Mouse (Mus musculus): ENCODE data around the gene Swsap1. TPM values are rescaled to one million over a fixed set of nuclear protein-coding genes. Genes with fewer than 3 reads are reported as not detected.

The Swsap1 gene
- polyA plus RNA-seq, 1 experiment = 5.7 TPM

DNA sequence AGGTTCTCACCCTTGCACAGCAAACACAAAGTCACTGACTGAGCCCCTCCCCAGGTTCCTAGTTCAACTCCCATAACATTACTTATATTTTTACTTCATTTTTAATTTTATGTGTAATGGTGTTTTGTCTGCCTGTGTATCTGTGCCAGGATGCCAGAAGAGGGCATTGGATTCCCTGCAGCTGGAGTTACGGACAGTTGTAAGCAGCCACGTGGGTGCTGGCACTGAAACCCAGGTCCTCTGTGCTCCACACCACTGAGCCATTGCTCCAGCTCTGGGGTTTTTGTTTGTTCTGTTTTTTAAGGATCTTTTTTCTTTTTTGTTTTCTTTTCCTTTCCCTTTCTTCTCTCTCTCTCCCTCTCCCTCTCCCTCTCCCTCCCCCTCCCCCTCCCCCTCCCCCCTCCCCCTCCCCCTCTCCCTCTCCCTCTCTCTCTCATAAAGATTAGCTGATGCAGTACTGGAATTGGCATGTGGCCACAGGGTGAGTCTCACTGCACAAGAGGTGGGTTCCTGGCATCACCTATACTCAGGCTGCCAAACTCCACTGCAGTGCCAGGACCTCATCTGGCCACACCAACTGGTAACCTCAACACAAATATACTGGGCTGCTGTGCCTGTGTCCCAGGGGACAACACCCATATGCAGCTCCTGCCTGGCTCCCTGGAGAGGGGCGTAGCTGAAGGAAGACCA is 40.8 kb downstream of the Swsap1 start:
- TF ChIP-seq CTCF (IDR thresholded peaks at IDR 0.05; ENCODE audit: control insufficient read depth, insufficient read depth, low read length) (no peak), POLR2A (IDR thresholded peaks at IDR 0.05; ENCODE audit: borderline replicate concordance, control insufficient read depth, low read depth, low read length) (no peak)
- WGBS = 77% methylated on average over 3 of the region's 3 CpGs

DNA sequence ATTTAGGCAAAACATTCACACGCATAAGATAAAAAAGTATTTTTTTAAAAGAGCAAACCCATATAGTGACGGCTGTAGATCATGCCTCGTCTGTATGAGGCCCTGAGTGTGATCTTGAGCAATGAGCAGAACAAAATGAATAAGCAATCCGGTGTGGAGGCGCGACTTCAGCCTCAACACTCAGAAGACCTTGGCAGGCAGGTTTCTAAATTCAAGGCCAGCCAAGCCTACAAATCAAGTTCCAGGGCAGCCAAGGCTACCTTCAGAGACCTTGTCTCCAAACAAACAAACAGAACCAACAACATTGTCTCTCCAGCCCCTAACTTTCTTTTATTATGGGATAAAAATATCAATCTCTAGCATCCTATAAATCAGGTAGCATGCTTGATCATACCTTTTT is 44.7 kb downstream of the Swsap1 start:
- peaks cover 3% of the 10 kb centered on the region for H3K4me1 ChIP-seq (ENCODE audit: control insufficient read depth, insufficient read depth, low read length)
- WGBS = 85% methylated on average over 6 of the region's 6 CpGs
- H3K27ac ChIP-seq (ENCODE audit: control insufficient read depth, insufficient read depth, low read depth, low read length, poor library complexity) = no peak overlapping the region
- TF ChIP-seq CTCF (IDR thresholded peaks at IDR 0.05; ENCODE audit: control insufficient read depth, insufficient read depth, low read length) = no peak
- TF ChIP-seq POLR2A (IDR thresholded peaks at IDR 0.05; ENCODE audit: borderline replicate concordance, control insufficient read depth, low read depth, low read length) = no peak
- H3K4me3 ChIP-seq (replicated peaks; ENCODE audit: control insufficient read depth, low read depth, low read length) = no peak overlapping the region

More for the DNA sequence above, 40.8 kb downstream of the Swsap1 start:
- Histone ChIP-seq H3K4me3 (replicated peaks; ENCODE audit: control insufficient read depth, low read depth, low read length) (no peak overlapping the region), H3K27ac (ENCODE audit: control insufficient read depth, insufficient read depth, low read depth, low read length, poor library complexity) (no peak overlapping the region), H3K4me1 (ENCODE audit: control insufficient read depth, insufficient read depth, low read length) (no peaks in the 10 kb centered on the region)

DNA sequence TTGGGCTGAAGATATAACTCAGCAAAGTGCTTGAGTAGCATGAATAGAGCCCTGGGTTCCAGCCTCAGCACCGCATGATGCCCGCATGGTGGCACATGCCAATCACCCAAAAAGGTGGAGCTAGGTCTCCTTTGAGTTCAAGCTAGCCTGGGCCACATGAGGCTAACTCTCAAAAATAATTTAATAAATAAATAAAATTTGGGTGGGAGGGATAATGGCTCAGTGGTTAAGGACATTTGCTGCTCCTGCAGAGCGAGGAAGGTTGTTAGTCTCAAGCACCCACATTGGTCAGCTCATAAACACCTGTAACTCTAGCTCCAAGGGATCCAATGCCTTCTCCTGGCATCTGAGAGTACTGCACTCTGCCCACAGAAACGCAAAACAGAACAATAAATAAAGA is 46.1 kb downstream of the Swsap1 start:
- 89% methylated on average over 4 of the region's 4 CpGs for WGBS
- Histone ChIP-seq H3K4me3 (replicated peaks; ENCODE audit: control insufficient read depth, low read depth, low read length) (no peak overlapping the region), H3K27ac (ENCODE audit: control insufficient read depth, insufficient read depth, low read depth, low read length, poor library complexity) (no peak overlapping the region), H3K4me1 (ENCODE audit: control insufficient read depth, insufficient read depth, low read length) (peaks cover 3% of the 10 kb centered on the region)
- TF ChIP-seq POLR2A (IDR thresholded peaks at IDR 0.05; ENCODE audit: borderline replicate concordance, control insufficient read depth, low read depth, low read length) (no peak), CTCF (IDR thresholded peaks at IDR 0.05; ENCODE audit: control insufficient read depth, insufficient read depth, low read length) (no peak)

DNA sequence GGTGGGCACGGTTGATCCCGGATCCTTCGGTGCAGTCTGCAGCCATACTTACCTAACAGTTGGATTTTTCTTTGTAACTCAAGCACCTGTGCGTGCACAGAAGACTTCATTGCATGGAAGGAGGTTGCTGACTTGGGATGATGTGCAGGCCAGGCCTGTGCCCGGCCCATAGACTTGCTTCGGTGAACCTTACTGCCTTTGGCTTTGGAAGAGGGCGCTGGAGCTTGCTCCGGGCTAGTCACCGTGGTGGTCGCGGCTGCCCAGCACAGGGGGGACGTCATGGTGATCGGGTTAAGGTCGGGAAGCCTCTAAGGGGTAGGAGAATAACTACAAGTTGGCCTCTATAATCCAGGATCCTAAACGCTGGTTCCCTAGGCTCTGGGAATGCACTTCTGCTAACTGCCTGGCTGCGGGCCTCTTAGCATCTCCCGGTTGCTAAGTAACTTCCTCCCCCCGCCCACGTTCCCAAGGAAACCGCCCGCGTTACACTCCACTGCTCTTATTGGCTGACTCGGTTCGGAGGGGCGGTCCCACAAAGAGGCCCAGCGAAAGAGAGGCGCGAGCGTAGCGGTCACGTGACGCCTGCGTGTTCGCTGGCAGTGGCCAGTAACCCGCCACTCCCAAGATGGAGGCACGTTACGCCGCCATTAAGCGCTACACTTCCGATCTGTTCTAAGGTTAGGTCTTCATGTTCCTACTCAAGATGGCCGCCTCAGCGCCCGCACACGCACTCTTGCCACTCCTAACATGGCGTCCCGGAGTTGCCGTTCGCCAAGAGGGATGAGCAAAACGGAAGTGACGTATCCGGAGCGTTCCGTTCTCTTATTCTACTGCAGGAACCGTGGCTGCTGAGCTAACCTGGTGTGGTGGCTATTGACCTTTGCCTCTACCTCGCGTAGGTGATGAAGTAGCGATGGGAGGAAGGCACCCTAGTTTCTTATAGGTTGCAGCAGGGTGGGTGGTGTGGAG is 46.9 kb downstream of the Swsap1 start, which contains the start of the genes Ccdc151 and Prkcsh:
Ccdc151 (minus strand) TSS at position 441 of the 969 bp plus-strand sequence.
Prkcsh (plus strand) TSS at position 613 of the 969 bp plus-strand sequence.
- Histone ChIP-seq H3K4me1 (ENCODE audit: control insufficient read depth, insufficient read depth, low read length) (peaks cover 3% of the 10 kb centered on the region), H3K27ac (ENCODE audit: control insufficient read depth, insufficient read depth, low read depth, low read length, poor library complexity) (peak within 1 kb of the TSS; percentile 17), H3K4me3 (replicated peaks; ENCODE audit: control insufficient read depth, low read depth, low read length) (peak within 1 kb of the TSS; percentile 88)
- 8% methylated on average over 57 of the region's 57 CpGs for WGBS
- TF ChIP-seq POLR2A (IDR thresholded peaks at IDR 0.05; ENCODE audit: borderline replicate concordance, control insufficient read depth, low read depth, low read length) (no peak), CTCF (IDR thresholded peaks at IDR 0.05; ENCODE audit: control insufficient read depth, insufficient read depth, low read length) (no peak; the same call in 1 of the 2 replicates)

DNA sequence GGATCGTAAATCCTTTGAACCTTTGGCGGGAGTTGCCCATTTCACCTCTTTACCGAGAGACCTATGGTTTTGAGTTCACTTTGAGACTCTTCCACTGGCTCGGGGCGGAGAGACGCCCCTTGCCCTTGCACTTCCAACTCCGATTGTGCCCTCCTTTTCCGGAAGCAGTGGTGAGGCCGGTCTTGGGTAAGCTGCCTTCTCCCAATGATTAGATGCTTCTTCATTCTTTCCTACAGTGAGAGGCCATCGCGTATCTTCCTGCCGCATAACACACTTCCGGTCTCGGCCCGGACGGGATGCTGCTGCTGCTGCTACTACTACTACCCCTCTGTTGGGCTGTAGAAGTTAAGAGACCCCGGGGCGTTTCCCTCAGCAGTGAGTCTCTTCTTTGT is 47.6 kb downstream of the Swsap1 start:
- peak overlapping the region; percentile 17 for H3K27ac ChIP-seq (ENCODE audit: control insufficient read depth, insufficient read depth, low read depth, low read length, poor library complexity)
- peaks cover 3% of the 10 kb centered on the region for H3K4me1 ChIP-seq (ENCODE audit: control insufficient read depth, insufficient read depth, low read length)
- peak overlapping the region; percentile 88 for H3K4me3 ChIP-seq (replicated peaks; ENCODE audit: control insufficient read depth, low read depth, low read length)
- under 1% methylated on average over 18 of the region's 18 CpGs for WGBS
- no peak for TF ChIP-seq CTCF (IDR thresholded peaks at IDR 0.05; ENCODE audit: control insufficient read depth, insufficient read depth, low read length)
- TF ChIP-seq POLR2A (IDR thresholded peaks at IDR 0.05; ENCODE audit: borderline replicate concordance, control insufficient read depth, low read depth, low read length) = no peak

DNA sequence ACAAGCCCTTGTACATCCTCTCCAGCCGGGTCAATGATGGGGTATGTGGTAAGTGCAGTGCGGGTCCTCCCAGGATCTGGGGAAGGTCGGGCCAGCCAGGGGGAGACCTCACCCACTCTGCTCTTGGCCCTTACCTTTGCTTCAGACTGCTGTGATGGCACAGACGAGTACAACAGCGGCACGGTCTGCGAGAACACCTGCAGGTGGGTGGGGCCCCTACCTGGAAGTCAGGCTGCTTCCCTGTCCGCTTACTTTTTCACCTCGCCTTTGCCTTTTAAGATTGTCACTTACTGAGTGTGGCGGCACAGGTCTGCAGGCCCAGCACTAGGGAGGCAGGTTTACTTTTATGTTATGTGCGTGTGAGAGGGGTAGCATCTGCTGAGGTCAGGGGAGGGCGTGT is 49.0 kb downstream of the Swsap1 start:
- TF ChIP-seq CTCF (IDR thresholded peaks at IDR 0.05; ENCODE audit: control insufficient read depth, insufficient read depth, low read length) (no peak), POLR2A (IDR thresholded peaks at IDR 0.05; ENCODE audit: borderline replicate concordance, control insufficient read depth, low read depth, low read length) (no peak)
- 90% methylated on average over 12 of the region's 12 CpGs for WGBS
- H3K27ac ChIP-seq (ENCODE audit: control insufficient read depth, insufficient read depth, low read depth, low read length, poor library complexity) = no peak overlapping the region
- no peak overlapping the region for H3K4me3 ChIP-seq (replicated peaks; ENCODE audit: control insufficient read depth, low read depth, low read length)
- H3K4me1 ChIP-seq (ENCODE audit: control insufficient read depth, insufficient read depth, low read length) = peaks cover 3% of the 10 kb centered on the region

Other genes starting within 250 kb of the Swsap1 start
- 8.1 and 14.5 TPM in 2 replicates for gene Ldlr, start 232.3 kb upstream of the Swsap1 start, polyA plus RNA-seq (2011; ENCODE audit: insufficient read depth, insufficient read length, low replicate concordance, missing spikeins)
- gene Spc24, start 195.5 kb upstream of the Swsap1 start, polyA plus RNA-seq (2011; ENCODE audit: insufficient read depth, insufficient read length, low replicate concordance, missing spikeins) = 40.1 and 46.6 TPM in 2 replicates
- gene Kank2, start 157.0 kb upstream of the Swsap1 start, polyA plus RNA-seq (2011; ENCODE audit: insufficient read depth, insufficient read length, low replicate concordance, missing spikeins) = 1.4 and 1.7 TPM in 2 replicates
- not detected in 2 replicates for gene Angptl8, start 120.2 kb upstream of the Swsap1 start, polyA plus RNA-seq (2011; ENCODE audit: insufficient read depth, insufficient read length, low replicate concordance, missing spikeins)
- gene Dock6, start 103.1 kb upstream of the Swsap1 start, polyA plus RNA-seq (2011; ENCODE audit: insufficient read depth, insufficient read length, low replicate concordance, missing spikeins) = 6.5 and 7.2 TPM in 2 replicates
- gene Rab3d, start 37.6 kb upstream of the Swsap1 start, polyA plus RNA-seq (2011; ENCODE audit: insufficient read depth, insufficient read length, low replicate concordance, missing spikeins) = 8.5 and 20.9 TPM in 2 replicates
- not detected in 2 replicates for gene Ccdc159, start 28.3 kb upstream of the Swsap1 start, polyA plus RNA-seq (2011; ENCODE audit: insufficient read depth, insufficient read length, low replicate concordance, missing spikeins)
- 9.2 and 37.4 TPM in 2 replicates for gene Tmem205, start 28.2 kb upstream of the Swsap1 start, polyA plus RNA-seq (2011; ENCODE audit: insufficient read depth, insufficient read length, low replicate concordance, missing spikeins)
- 1.4 and 2.1 TPM in 2 replicates for gene Plppr2, start 18.7 kb upstream of the Swsap1 start, polyA plus RNA-seq (2011; ENCODE audit: insufficient read depth, insufficient read length, low replicate concordance, missing spikeins)
- 103 and 152 TPM in 2 replicates for gene Epor, start 7.8 kb downstream of the Swsap1 start, polyA plus RNA-seq (2011; ENCODE audit: insufficient read depth, insufficient read length, low replicate concordance, missing spikeins)
- gene Rgl3, start 33.7 kb downstream of the Swsap1 start, polyA plus RNA-seq (2011; ENCODE audit: insufficient read depth, insufficient read length, low replicate concordance, missing spikeins) = 1.6 and 5.0 TPM in 2 replicates
- gene Ccdc151, start 46.9 kb downstream of the Swsap1 start, polyA plus RNA-seq (2011; ENCODE audit: insufficient read depth, insufficient read length, low replicate concordance, missing spikeins) = not detected in 2 replicates
- 20.8 and 35.2 TPM in 2 replicates for gene Prkcsh, start 47.1 kb downstream of the Swsap1 start, polyA plus RNA-seq (2011; ENCODE audit: insufficient read depth, insufficient read length, low replicate concordance, missing spikeins)
- gene Elavl3, start 96.3 kb downstream of the Swsap1 start, polyA plus RNA-seq (2011; ENCODE audit: insufficient read depth, insufficient read length, low replicate concordance, missing spikeins) = 1.1 TPM in 1 of 2 replicates, not detected in the other
- not detected in 2 replicates for gene Gm49318, start 115.5 kb downstream of the Swsap1 start, polyA plus RNA-seq (2011; ENCODE audit: insufficient read depth, insufficient read length, low replicate concordance, missing spikeins)
- 12.8 and 15.3 TPM in 2 replicates for gene Zfp653, start 115.6 kb downstream of the Swsap1 start, polyA plus RNA-seq (2011; ENCODE audit: insufficient read depth, insufficient read length, low replicate concordance, missing spikeins)
- 10.4 and 18.7 TPM in 2 replicates for gene Ecsit, start 129.7 kb downstream of the Swsap1 start, polyA plus RNA-seq (2011; ENCODE audit: insufficient read depth, insufficient read length, low replicate concordance, missing spikeins)
- not detected in 2 replicates for gene Cnn1, start 143.5 kb downstream of the Swsap1 start, polyA plus RNA-seq (2011; ENCODE audit: insufficient read depth, insufficient read length, low replicate concordance, missing spikeins)
- 39.9 and 54.1 TPM in 2 replicates for gene Elof1, start 161.4 kb downstream of the Swsap1 start, polyA plus RNA-seq (2011; ENCODE audit: insufficient read depth, insufficient read length, low replicate concordance, missing spikeins)
- gene Acp5, start 180.0 kb downstream of the Swsap1 start, polyA plus RNA-seq (2011; ENCODE audit: insufficient read depth, insufficient read length, low replicate concordance, missing spikeins) = 89.7 and 103 TPM in 2 replicates
- gene Pigyl, start 201.1 kb downstream of the Swsap1 start, polyA plus RNA-seq (2011; ENCODE audit: insufficient read depth, insufficient read length, low replicate concordance, missing spikeins) = 10.5 and 23.3 TPM in 2 replicates
- not detected in 2 replicates for gene Zfp872, start 232.3 kb downstream of the Swsap1 start, polyA plus RNA-seq (2011; ENCODE audit: insufficient read depth, insufficient read length, low replicate concordance, missing spikeins)

Measured in bone marrow, adult 2 months (tissue).